Mouse (Mus musculus) kidney, embryonic 14.5 days (tissue): Measurements from ENCODE around the gene Cdkl5. TPM values are rescaled to one million over a fixed set of nuclear protein-coding genes. Genes with fewer than 3 reads are reported as not detected.

Experiments
- ATAC-seq: fragments of 200-750 bp; cut with Nextera tagmentation; 2 replicates; pipeline ENCODE4 v1.8.0; 2017; ENCODE audit warnings: moderate number of reproducible peaks, mild to moderate bottlenecking, moderate TSS enrichment, moderate library complexity; ENCODE audit not compliant: low FRiP score, low TSS enrichment
- H3K27ac ChIP-seq: fragments of 300-500 bp; sonication (generic); 2 replicates; pipeline ENCODE4 v1.5.1; 2014; ENCODE audit warnings: low read depth, mild to moderate bottlenecking, low read length, moderate library complexity, mixed read lengths
- H3K27me3 ChIP-seq: fragments of 300-500 bp; sonication (generic); 2 replicates; pipeline ENCODE4 v1.6.1; 2014; ENCODE audit warnings: mild to moderate bottlenecking, low read length; ENCODE audit not compliant: control insufficient read depth, insufficient read depth
- H3K36me3 ChIP-seq: fragments of 300-500 bp; sonication (generic); 2 replicates; pipeline ENCODE4 v1.6.1; 2014; ENCODE audit warnings: low read length, mixed read lengths; ENCODE audit not compliant: control insufficient read depth, insufficient read depth
- H3K4me1 ChIP-seq: fragments of 300-500 bp; sonication (generic); 2 replicates; pipeline ENCODE4 v1.6.1; 2014; ENCODE audit warnings: low read length, mixed read lengths; ENCODE audit not compliant: control insufficient read depth, insufficient read depth
- H3K4me2 ChIP-seq: fragments of 300-500 bp; sonication (generic); replicated peaks from 2 replicates; pipeline ENCODE4 v1.6.1; 2014; ENCODE audit warnings: low read depth, mild to moderate bottlenecking, low read length
- H3K4me3 ChIP-seq: fragments of 300-500 bp; sonication (generic); 2 replicates; pipeline ENCODE4 v1.5.1; 2014; ENCODE audit warnings: mild to moderate bottlenecking, low read length
- H3K9ac ChIP-seq: fragments of 300-500 bp; sonication (generic); 2 replicates; pipeline ENCODE4 v1.6.1; 2014; ENCODE audit warnings: low read depth, mild to moderate bottlenecking, low read length, moderate library complexity
- H3K9me3 ChIP-seq: fragments of 300-500 bp; sonication (generic); 2 replicates; pipeline ENCODE4 v1.6.1; 2016; ENCODE audit warnings: low read length; ENCODE audit not compliant: control insufficient read depth
- WGBS: fragments of 180-500 bp; shearing (Covaris S2); extraction: QIAGEN DNeasy Blood & Tissue Kit; methylation state at CpG from one replicate; pipeline ENCODE4 v1.1.7; 2014; 5-methylcytosine and 5-hydroxymethylcytosine counted together
- polyA plus RNA-seq: library from polyadenylated mRNA; unstranded; fragments of >200 nt; fragmentation: Nextera tagmentation; extraction: Ambion mirVana; gene quantifications from 2 replicates; pipeline ENCODE4 v1.2.1, GENCODE M21; 2014

Cdkl5 gene
- polyA plus RNA-seq, 1 experiment from 2014 or later = 2.8 TPM

GRCm38 (mm10) chrX:160944722-160945121 is 49.8 kb downstream of the Cdkl5 start:
- Histone ChIP-seq H3K9ac (no peak overlapping the region), H3K4me1 (no peaks in the 10 kb centered on the region), H3K9me3 (no peaks in the 10 kb centered on the region), H3K4me2 (no peak overlapping the region), H3K27ac (no peak overlapping the region), H3K36me3 (no peaks in the 10 kb centered on the region), H3K4me3 (no peak overlapping the region), H3K27me3 (peaks cover 2% of the 10 kb centered on the region; the same call in 1 of the 2 replicates)
- no peak for ATAC-seq
- 75% methylated on average over 4 of the region's 4 CpGs for WGBS

- H3K27me3 ChIP-seq = no peaks in the 10 kb centered on the region
- no peaks in the 10 kb centered on the region for H3K4me1 ChIP-seq
- no peaks in the 10 kb centered on the region for H3K9me3 ChIP-seq
- H3K36me3 ChIP-seq = no peaks in the 10 kb centered on the region
- no peak overlapping the region for H3K4me3 ChIP-seq
- no peak overlapping the region for H3K27ac ChIP-seq
- no peak overlapping the region for H3K9ac ChIP-seq
- no peak overlapping the region for H3K4me2 ChIP-seq
- no peak for ATAC-seq
- WGBS = 74% methylated on average over 1 of the region's 1 CpGs
These were observed 59.0 kb downstream of the Cdkl5 start for GRCm38 (mm10) chrX:160935541-160935940.

- Histone ChIP-seq H3K4me3 (no peak overlapping the region), H3K9ac (no peak overlapping the region), H3K27ac (no peak overlapping the region), H3K36me3 (no peaks in the 10 kb centered on the region), H3K4me2 (no peak overlapping the region), H3K9me3 (no peaks in the 10 kb centered on the region), H3K27me3 (no peaks in the 10 kb centered on the region), H3K4me1 (no peaks in the 10 kb centered on the region)
- ATAC-seq = no peak
These were observed 63.8 kb downstream of the Cdkl5 start for GRCm38 (mm10) chrX:160930656-160931055.

DNA sequence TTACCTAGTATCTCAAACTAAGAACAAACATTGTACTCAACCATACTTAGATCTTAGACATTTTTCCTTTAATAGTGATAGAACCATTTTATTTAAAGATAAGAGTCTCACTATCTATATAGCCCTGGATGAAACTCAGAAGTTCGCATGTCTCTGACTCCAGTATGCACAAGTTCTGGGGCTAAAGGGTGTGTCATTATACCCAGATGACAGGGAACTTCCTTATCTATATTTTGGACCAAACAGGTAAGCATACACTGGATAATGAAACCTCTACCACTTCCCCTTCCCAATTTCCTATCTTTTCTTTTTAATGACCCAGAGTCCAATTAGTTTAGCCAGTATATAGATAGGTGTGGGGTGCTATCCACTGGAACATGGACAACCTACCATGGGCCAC is 65.6 kb downstream of the Cdkl5 start:
- Histone ChIP-seq H3K9me3 (no peaks in the 10 kb centered on the region), H3K27me3 (no peaks in the 10 kb centered on the region), H3K4me1 (no peaks in the 10 kb centered on the region), H3K27ac (no peak overlapping the region), H3K9ac (no peak overlapping the region), H3K36me3 (no peaks in the 10 kb centered on the region), H3K4me3 (no peak overlapping the region), H3K4me2 (no peak overlapping the region)
- WGBS = 94% methylated on average over 1 of the region's 1 CpGs
- ATAC-seq = no peak

- no peak for ATAC-seq
- Histone ChIP-seq H3K27ac (no peak overlapping the region), H3K4me2 (no peak overlapping the region), H3K4me3 (no peak overlapping the region), H3K9ac (no peak overlapping the region), H3K27me3 (no peaks in the 10 kb centered on the region), H3K4me1 (no peaks in the 10 kb centered on the region), H3K9me3 (no peaks in the 10 kb centered on the region), H3K36me3 (no peaks in the 10 kb centered on the region)
- 91% methylated on average over 3 of the region's 3 CpGs for WGBS
These were observed 75.4 kb downstream of the Cdkl5 start for GRCm38 (mm10) chrX:160919022-160919637.

DNA sequence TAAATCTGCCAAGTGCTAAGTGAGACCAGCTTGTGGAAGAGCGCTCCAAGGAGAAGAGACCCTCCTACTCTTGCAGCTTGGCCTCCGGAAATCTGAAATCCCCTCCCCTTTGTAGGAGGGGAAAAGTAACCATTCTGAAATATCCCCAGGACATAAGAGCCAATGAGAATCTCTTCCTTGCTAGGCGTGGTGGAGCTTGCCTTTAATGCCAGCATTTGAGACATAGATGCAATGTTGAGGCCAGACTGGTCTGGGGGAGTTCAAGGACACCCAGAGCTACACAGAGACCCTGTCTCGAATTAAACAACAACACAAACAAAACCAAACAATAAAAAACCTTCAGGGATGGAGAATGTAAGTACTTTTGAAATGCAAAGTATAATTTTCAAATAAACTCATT is 87.6 kb downstream of the Cdkl5 start, which contains the start of gene Gja6:
TSS of gene Gja6 (minus strand) at position 101 of the 400 bp plus-strand sequence.
- Histone ChIP-seq H3K27ac (no peak within 1 kb of the TSS), H3K4me2 (no peak within 1 kb of the TSS), H3K9me3 (no peaks in the 10 kb centered on the region), H3K4me3 (no peak within 1 kb of the TSS), H3K4me1 (no peaks in the 10 kb centered on the region), H3K36me3 (no peaks in the 10 kb centered on the region), H3K27me3 (no peaks in the 10 kb centered on the region), H3K9ac (no peak within 1 kb of the TSS)
- WGBS = 52% methylated on average over 4 of the region's 4 CpGs
- no peak for ATAC-seq

- WGBS = 80% methylated on average over 4 of the region's 4 CpGs
- no peaks in the 10 kb centered on the region for H3K4me1 ChIP-seq
- H3K36me3 ChIP-seq = no peaks in the 10 kb centered on the region
- no peak overlapping the region for H3K9ac ChIP-seq
- no peak for ATAC-seq
- H3K4me3 ChIP-seq = no peak overlapping the region
- H3K27me3 ChIP-seq = no peaks in the 10 kb centered on the region
- no peaks in the 10 kb centered on the region for H3K9me3 ChIP-seq
- no peak overlapping the region for H3K27ac ChIP-seq
- no peak overlapping the region for H3K4me2 ChIP-seq
These were observed 88.0 kb downstream of the Cdkl5 start for GRCm38 (mm10) chrX:160906477-160906876.

- 74% methylated on average over 4 of the region's 4 CpGs for WGBS
- ATAC-seq = no peak
- Histone ChIP-seq H3K4me2 (no peak overlapping the region), H3K27me3 (no peaks in the 10 kb centered on the region), H3K4me1 (no peaks in the 10 kb centered on the region), H3K27ac (no peak overlapping the region), H3K9ac (no peak overlapping the region), H3K36me3 (no peaks in the 10 kb centered on the region), H3K9me3 (no peaks in the 10 kb centered on the region), H3K4me3 (no peak overlapping the region)
These were observed 88.6 kb downstream of the Cdkl5 start for GRCm38 (mm10) chrX:160905913-160906312.

- WGBS = 69% methylated on average over 2 of the region's 2 CpGs
These were observed 89.3 kb downstream of the Cdkl5 start for GRCm38 (mm10) chrX:160905041-160905678.

More at GRCm38 (mm10) chrX:160905041-160905678, 89.3 kb downstream of the Cdkl5 start:
- no peaks in the 10 kb centered on the region for H3K36me3 ChIP-seq
- no peaks in the 10 kb centered on the region for H3K4me1 ChIP-seq
- H3K27me3 ChIP-seq = no peaks in the 10 kb centered on the region
- no peak overlapping the region for H3K4me3 ChIP-seq
- H3K9ac ChIP-seq = no peak overlapping the region
- H3K27ac ChIP-seq = no peak overlapping the region
- H3K9me3 ChIP-seq = no peaks in the 10 kb centered on the region
- no peak for ATAC-seq
- no peak overlapping the region for H3K4me2 ChIP-seq
